Mouse (Mus musculus): ENCODE measurements around the gene Kif3a. TPM values are rescaled to one million over a fixed set of nuclear protein-coding genes. Genes with fewer than 3 reads are reported as not detected.

Gene Kif3a
- polyA plus RNA-seq, 1 experiment: 98.7 TPM

DNA sequence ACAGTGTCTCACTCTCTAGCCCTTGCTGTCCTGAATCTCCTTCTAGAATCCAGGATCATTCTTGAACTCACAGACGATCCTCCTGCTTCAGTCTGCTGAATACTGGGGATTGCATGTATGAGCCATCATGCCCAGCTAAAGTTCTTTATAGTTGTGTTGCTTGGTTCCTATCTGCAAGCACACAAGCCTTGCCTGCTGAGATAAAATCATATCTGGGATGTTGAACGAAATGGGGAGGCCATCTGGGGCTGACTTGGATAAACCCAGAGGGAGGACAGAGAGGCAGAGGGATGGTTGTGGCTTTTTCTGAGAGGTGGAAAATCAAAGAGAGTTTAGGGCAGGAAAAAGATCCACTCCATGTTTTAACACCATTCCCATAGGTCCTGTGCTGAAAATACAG, 5.2 kb upstream of the Kif3a start:
- Histone ChIP-seq H3K4me1 (ENCODE audit: control insufficient read depth, insufficient read depth, low read length) (no peaks in the 10 kb centered on the region), H3K4me3 (ENCODE audit: insufficient read depth, low read length) (no peak overlapping the region), H3K27ac (ENCODE audit: insufficient read depth, low read length) (no peak overlapping the region)
- TF ChIP-seq CTCF (IDR thresholded peaks at IDR 0.05; ENCODE audit: extremely low read depth, insufficient read depth, low read length) (no peak), POLR2A (IDR thresholded peaks at IDR 0.05; ENCODE audit: extremely low read depth, insufficient read depth, low read length) (no peak)

DNA sequence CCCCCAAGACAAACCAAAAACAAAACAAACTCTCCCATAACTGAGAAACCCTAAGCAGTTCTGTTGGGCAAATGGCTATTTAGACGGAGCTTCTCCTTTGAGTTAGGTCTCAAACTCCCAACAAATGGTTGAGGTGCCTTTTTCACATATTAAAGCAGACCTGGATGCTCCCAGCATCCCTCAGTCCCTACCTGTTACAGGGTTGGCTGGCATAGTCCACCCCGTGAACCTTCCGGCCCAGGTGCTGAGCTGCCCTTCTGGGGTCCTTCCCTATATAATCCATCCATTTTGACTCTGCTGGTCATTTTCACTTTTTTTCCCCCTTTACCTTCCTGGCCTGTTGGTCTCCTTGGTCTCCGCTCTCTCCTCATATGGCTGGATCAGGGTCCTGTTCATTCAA, 533 bp upstream of the Kif3a start:
- TF ChIP-seq CTCF (IDR thresholded peaks at IDR 0.05; ENCODE audit: extremely low read depth, insufficient read depth, low read length) (no peak), POLR2A (IDR thresholded peaks at IDR 0.05; ENCODE audit: extremely low read depth, insufficient read depth, low read length) (no peak)
- Histone ChIP-seq H3K27ac (ENCODE audit: insufficient read depth, low read length) (no peak overlapping the region), H3K4me1 (ENCODE audit: control insufficient read depth, insufficient read depth, low read length) (peaks cover 3% of the 10 kb centered on the region), H3K4me3 (ENCODE audit: insufficient read depth, low read length) (peak overlapping the region; percentile 48)

DNA sequence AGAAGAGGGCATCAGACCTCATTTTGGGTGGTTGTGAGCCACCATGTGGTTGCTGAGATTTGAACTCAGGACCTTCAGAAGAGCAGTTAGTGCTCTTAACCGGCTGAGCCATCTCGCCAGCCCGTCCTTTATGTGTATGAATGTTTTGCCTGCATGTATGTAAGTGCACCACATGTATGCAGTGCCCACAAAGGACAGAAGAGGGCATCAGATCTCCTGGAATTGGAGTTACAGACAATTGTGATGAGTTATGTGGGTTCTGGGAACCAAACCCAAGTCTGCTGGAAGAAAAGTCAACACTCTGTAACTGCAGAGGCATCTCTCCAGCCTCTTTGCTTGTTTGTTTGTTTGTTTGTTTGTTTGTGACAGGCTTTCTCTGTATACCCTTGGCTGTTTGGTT, 13.4 kb downstream of the Kif3a start:
- H3K4me1 ChIP-seq (ENCODE audit: control insufficient read depth, insufficient read depth, low read length): 0 out of 2 replicates have a peak, but pooled peaks cover 2% of the 10 kb centered on the region
- TF ChIP-seq POLR2A (IDR thresholded peaks at IDR 0.05; ENCODE audit: extremely low read depth, insufficient read depth, low read length): no peak
- no peak for TF ChIP-seq CTCF (IDR thresholded peaks at IDR 0.05; ENCODE audit: extremely low read depth, insufficient read depth, low read length)
- no peak overlapping the region for H3K27ac ChIP-seq (ENCODE audit: insufficient read depth, low read length)
- H3K4me3 ChIP-seq (ENCODE audit: insufficient read depth, low read length): no peak overlapping the region

DNA sequence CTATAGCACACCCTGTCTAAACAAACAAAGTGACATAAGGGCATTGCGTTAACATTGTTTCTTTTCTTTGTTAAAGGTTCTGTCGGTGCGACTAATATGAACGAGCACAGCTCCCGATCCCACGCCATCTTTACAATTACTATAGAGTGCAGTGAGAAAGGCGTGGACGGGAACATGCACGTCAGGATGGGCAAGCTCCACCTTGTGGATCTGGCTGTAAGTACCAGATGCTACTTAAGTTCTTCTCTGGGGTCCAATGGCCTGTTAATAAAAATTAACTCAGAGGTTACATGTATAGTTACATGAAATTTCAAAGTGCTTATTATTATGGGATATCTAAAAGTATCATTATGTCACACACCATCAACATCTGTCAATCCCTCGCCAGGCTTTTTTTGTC, 16.0 kb downstream of the Kif3a start:
- Histone ChIP-seq H3K4me3 (ENCODE audit: insufficient read depth, low read length) (no peak overlapping the region), H3K27ac (ENCODE audit: insufficient read depth, low read length) (no peak overlapping the region), H3K4me1 (ENCODE audit: control insufficient read depth, insufficient read depth, low read length) (0 out of 2 replicates have a peak, but pooled peaks cover 2% of the 10 kb centered on the region)
- TF ChIP-seq POLR2A (IDR thresholded peaks at IDR 0.05; ENCODE audit: extremely low read depth, insufficient read depth, low read length) (no peak), CTCF (IDR thresholded peaks at IDR 0.05; ENCODE audit: extremely low read depth, insufficient read depth, low read length) (peak; percentile 31; the same call in 1 of the 2 replicates)

DNA sequence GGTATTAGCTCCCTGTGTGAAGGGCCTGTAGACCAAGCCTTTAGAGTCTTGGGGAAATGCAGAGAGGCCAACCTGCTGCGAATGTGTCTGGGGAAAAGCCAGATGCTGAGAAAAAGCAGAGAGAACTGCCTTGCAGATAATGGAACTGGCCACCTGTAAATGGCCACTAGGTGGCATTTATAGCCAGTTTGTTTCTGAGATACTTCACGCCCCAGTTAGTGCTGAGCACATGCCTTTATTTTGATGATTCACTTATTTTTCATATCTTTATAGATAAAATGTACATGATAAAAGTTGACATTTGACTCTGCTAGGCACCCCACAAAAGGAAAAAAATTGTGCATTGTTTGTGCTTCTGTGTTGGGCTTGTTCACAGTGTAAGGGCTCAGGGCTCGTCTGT, 17.7 kb downstream of the Kif3a start:
- 0 out of 2 replicates have a peak, but pooled peaks cover 2% of the 10 kb centered on the region for H3K4me1 ChIP-seq (ENCODE audit: control insufficient read depth, insufficient read depth, low read length)
- no peak for TF ChIP-seq POLR2A (IDR thresholded peaks at IDR 0.05; ENCODE audit: extremely low read depth, insufficient read depth, low read length)
- TF ChIP-seq CTCF (IDR thresholded peaks at IDR 0.05; ENCODE audit: extremely low read depth, insufficient read depth, low read length): peak; percentile 44
- H3K4me3 ChIP-seq (ENCODE audit: insufficient read depth, low read length): no peak overlapping the region
- H3K27ac ChIP-seq (ENCODE audit: insufficient read depth, low read length): no peak overlapping the region

DNA sequence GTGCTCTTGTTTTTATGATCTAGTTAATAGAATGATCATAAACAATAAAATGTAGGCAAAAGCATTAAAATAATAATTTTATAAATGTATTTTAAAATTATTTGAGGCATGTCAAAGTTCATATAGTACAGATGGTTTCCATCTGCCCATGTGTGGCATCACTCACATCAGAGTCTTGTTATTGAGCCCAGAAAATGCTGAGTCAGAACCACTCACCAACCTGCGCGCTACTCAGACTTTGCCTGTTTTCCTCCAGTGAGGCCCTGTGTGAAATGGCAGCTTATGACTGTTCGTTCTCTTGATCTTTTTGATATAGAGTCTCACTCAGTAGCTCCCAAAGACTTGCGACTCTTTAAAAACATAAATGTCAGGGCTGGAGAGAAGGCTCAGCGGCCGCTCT, 18.3 kb downstream of the Kif3a start:
- no peak for TF ChIP-seq CTCF (IDR thresholded peaks at IDR 0.05; ENCODE audit: extremely low read depth, insufficient read depth, low read length)
- H3K4me3 ChIP-seq (ENCODE audit: insufficient read depth, low read length): no peak overlapping the region
- no peak overlapping the region for H3K27ac ChIP-seq (ENCODE audit: insufficient read depth, low read length)
- 0 out of 2 replicates have a peak, but pooled peaks cover 2% of the 10 kb centered on the region for H3K4me1 ChIP-seq (ENCODE audit: control insufficient read depth, insufficient read depth, low read length)

DNA sequence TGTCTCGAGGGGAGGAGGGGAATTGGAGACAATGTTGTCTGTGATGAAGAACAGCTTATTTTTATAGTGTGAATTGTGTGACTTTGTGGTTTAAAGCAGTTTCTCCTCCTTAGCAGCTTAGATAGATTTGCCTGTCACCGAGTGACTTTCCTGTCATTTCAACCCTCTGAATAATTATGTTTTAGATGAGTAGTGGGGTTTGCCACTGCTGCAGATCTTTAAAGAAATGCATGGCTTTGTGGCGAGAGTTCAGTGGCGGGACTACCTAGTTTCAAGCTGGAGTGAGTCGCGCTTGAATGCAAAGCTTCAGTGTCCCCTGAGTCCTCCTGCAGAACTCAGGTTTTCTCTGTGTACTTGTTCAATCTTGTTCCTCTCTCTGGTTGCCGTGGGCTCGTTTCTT, 21.1 kb downstream of the Kif3a start:
- TF ChIP-seq CTCF (IDR thresholded peaks at IDR 0.05; ENCODE audit: extremely low read depth, insufficient read depth, low read length): no peak
- no peak for TF ChIP-seq POLR2A (IDR thresholded peaks at IDR 0.05; ENCODE audit: extremely low read depth, insufficient read depth, low read length)
- no peak overlapping the region for H3K27ac ChIP-seq (ENCODE audit: insufficient read depth, low read length)
- H3K4me3 ChIP-seq (ENCODE audit: insufficient read depth, low read length): no peak overlapping the region
- H3K4me1 ChIP-seq (ENCODE audit: control insufficient read depth, insufficient read depth, low read length): 0 out of 2 replicates have a peak, but pooled peaks cover 2% of the 10 kb centered on the region

DNA sequence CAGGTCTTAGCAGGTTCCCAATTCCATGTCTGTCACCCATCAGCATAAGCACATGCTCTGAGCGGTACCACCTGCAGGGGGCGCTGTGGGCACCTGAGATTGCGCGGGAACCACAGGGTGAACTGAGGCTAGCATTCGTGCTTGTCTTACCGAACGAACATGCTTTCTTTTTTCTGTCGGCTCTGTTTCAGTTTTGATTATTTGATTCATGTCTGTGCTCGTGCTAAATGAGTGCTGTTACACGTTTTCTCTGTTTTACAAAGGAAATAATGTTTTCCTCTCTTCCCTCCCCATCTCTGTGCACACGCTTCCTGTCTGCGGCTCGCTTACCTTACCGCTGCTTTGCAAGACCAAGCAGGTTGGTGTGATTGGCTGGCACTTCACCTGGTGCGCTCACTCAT, 23.2 kb downstream of the Kif3a start:
- Histone ChIP-seq H3K4me1 (ENCODE audit: control insufficient read depth, insufficient read depth, low read length) (no peaks in the 10 kb centered on the region), H3K4me3 (ENCODE audit: insufficient read depth, low read length) (no peak overlapping the region), H3K27ac (ENCODE audit: insufficient read depth, low read length) (no peak overlapping the region)
- TF ChIP-seq POLR2A (IDR thresholded peaks at IDR 0.05; ENCODE audit: extremely low read depth, insufficient read depth, low read length) (no peak), CTCF (IDR thresholded peaks at IDR 0.05; ENCODE audit: extremely low read depth, insufficient read depth, low read length) (peak; percentile 58)

DNA sequence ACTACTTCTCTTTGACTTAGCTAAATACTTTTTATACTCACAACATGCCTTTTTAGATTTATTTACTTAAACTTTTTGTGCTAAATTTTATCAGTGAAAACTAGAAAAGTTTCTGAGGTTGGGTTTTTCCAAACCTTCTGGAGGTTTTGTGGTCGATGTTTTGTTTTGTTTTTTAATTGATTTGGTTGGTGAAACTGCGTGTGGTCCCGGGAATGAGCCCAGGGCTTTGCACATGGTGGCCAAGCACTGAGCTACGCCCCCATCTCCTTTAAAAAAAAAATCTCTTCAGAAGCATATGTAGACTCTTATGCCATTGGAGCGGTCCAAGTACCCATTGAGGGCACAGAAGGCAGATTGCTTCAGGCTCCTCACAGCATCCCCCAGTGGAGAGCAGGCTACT, 23.9 kb downstream of the Kif3a start:
- TF ChIP-seq POLR2A (IDR thresholded peaks at IDR 0.05; ENCODE audit: extremely low read depth, insufficient read depth, low read length): no peak
- TF ChIP-seq CTCF (IDR thresholded peaks at IDR 0.05; ENCODE audit: extremely low read depth, insufficient read depth, low read length): no peak
- no peak overlapping the region for H3K27ac ChIP-seq (ENCODE audit: insufficient read depth, low read length)

DNA sequence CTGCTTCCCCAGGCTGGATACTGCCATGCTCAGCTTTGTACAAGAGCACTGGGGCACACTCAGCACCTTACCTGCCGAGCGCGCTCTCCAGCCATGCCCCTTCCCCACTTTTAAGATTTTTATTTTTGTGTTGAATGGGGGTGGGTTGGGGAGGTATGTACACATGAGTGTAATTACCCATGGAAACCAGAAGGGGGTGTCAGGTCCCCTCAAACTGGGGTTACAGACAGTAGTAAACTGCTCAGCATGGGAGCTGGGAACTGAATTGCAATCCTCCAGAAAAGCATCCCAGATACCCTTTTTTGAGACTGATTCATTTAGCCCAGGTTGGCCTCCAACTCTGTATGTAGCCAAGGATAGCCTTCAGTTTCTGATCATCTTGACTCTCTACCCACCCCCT, 37.8 kb downstream of the Kif3a start:
- Histone ChIP-seq H3K4me1 (ENCODE audit: control insufficient read depth, insufficient read depth, low read length) (no peaks in the 10 kb centered on the region), H3K27ac (ENCODE audit: insufficient read depth, low read length) (no peak overlapping the region), H3K4me3 (ENCODE audit: insufficient read depth, low read length) (no peak overlapping the region)
- TF ChIP-seq CTCF (IDR thresholded peaks at IDR 0.05; ENCODE audit: extremely low read depth, insufficient read depth, low read length): no peak
- no peak for TF ChIP-seq POLR2A (IDR thresholded peaks at IDR 0.05; ENCODE audit: extremely low read depth, insufficient read depth, low read length)

More for the DNA sequence above, 23.9 kb downstream of the Kif3a start:
- no peaks in the 10 kb centered on the region for H3K4me1 ChIP-seq (ENCODE audit: control insufficient read depth, insufficient read depth, low read length)
- H3K4me3 ChIP-seq (ENCODE audit: insufficient read depth, low read length): no peak overlapping the region
